7 mouse cellular contexts compared by ENCODE assay signal in genomic region chr7:25395186-25395557, GRCm38 (mm10). TPM values are rescaled to one million over a fixed set of nuclear protein-coding genes. Genes with fewer than 3 reads are reported as not detected.
DNase-seq lines count a peak whose midpoint lies in the region; ATAC-seq and TF ChIP-seq lines count a peak whose summit lies in the region.

No protein-coding gene starts in this region.

- no peak for TF ChIP-seq POLR2A in embryonic fibroblast, embryonic 13.5 days (IDR thresholded peaks at IDR 0.05; ENCODE audit: low read depth, low read length)
- no peak for TF ChIP-seq POLR2A in limb, embryonic 14.5 days (IDR thresholded peaks at IDR 0.05; ENCODE audit: borderline replicate concordance, extremely low read depth, insufficient read depth, insufficient read length)

- H3K9ac ChIP-seq in limb, embryonic 14.5 days (ENCODE audit: low read depth, low read length, severe bottlenecking): peak overlapping the region; percentile 53

- H3K4me3 ChIP-seq in embryonic fibroblast, embryonic 13.5 days (ENCODE audit: insufficient read depth, low read length): peak overlapping the region; percentile 79
- H3K4me3 ChIP-seq in limb, embryonic 14.5 days (replicated peaks; ENCODE audit: low read length): peak overlapping the region; percentile 53

- peak; percentile 51 to 56 for DNase-seq in spleen, postnatal 36 days (ENCODE audit: low spot score in 2 of 2)
- DNase-seq in spleen, postnatal 10 days (ENCODE audit: low spot score in 2 of 2): no peak
- DNase-seq in limb, embryonic 14.5 days (ENCODE audit: low spot score): no peak
- no peak for DNase-seq in kidney, postnatal 10 days
- no peak for DNase-seq in left cerebral cortex, postnatal 4 days

- no peak for TF ChIP-seq CTCF in embryonic fibroblast, embryonic 13.5 days (IDR thresholded peaks at IDR 0.05; ENCODE audit: borderline replicate concordance, insufficient read depth, low read length)

- 0% methylated on average over 22 of the region's 22 CpGs for WGBS in limb, embryonic 14.5 days

- H3K9me3 ChIP-seq in limb, embryonic 14.5 days (ENCODE audit: control insufficient read depth, low read length): no peaks in the 10 kb centered on the region

- H3K4me2 ChIP-seq in limb, embryonic 14.5 days (replicated peaks; ENCODE audit: low read depth, low read length, severe bottlenecking): peak overlapping the region; percentile 62

- no peak overlapping the region for H3K27ac ChIP-seq in embryonic fibroblast, embryonic 13.5 days (ENCODE audit: insufficient read depth, low read length)
- no peak overlapping the region; the same call in 1 of the 2 replicates for H3K27ac ChIP-seq in limb, embryonic 14.5 days (replicated peaks; ENCODE audit: low read depth, low read length)

- H3K4me1 ChIP-seq in embryonic fibroblast, embryonic 13.5 days (ENCODE audit: control insufficient read depth, insufficient read depth, low read length): no peaks in the 10 kb centered on the region
- H3K4me1 ChIP-seq in limb, embryonic 14.5 days (ENCODE audit: control insufficient read depth, insufficient read depth, low read length): peaks cover 26% of the 10 kb centered on the region

- intact Hi-C loops in left cerebral cortex, postnatal 4 days (cut with DNase I): no loop called here

- H3K36me3 ChIP-seq in limb, embryonic 14.5 days (ENCODE audit: control insufficient read depth, insufficient read depth, low read length): no peaks in the 10 kb centered on the region

- peak; percentile 35 for ATAC-seq in limb, embryonic 14.5 days (ENCODE audit: low FRiP score, low read depth)
- peak; percentile 53 for ATAC-seq in neutrophil, adult 5-6 weeks (ENCODE audit: extremely low read depth, insufficient number of reproducible peaks, low FRiP score, poor library complexity, severe bottlenecking)

- no peaks in the 10 kb centered on the region for H3K27me3 ChIP-seq in limb, embryonic 14.5 days (ENCODE audit: control insufficient read depth, insufficient read depth, low read length)

RNA-seq across cellular contexts. Expression of gene Lipe, which starts 3.3 kb away (rescaled TPM):
- polyA plus RNA-seq in embryonic fibroblast, embryonic 13.5 days (2011; ENCODE audit: insufficient read length, low read depth, missing spikeins): 4.6 and 19.4 TPM in 2 replicates
- 10.4 and 17.0 TPM in 2 replicates for polyA plus RNA-seq in limb, embryonic 14.5 days (2012; rRNA removed)
- 3.5 and 4.1 TPM in 2 replicates for polyA plus RNA-seq in limb, embryonic 14.5 days (2014; fragmentation: Nextera tagmentation; extraction: Ambion mirVana)
- total RNA-seq in neutrophil, adult 5-6 weeks (2017): 26.2 and 29.1 TPM in 2 replicates
- total RNA-seq in left cerebral cortex, postnatal 4 days (2021): 1 to 10 TPM; 8.3 to 9.0 TPM

RNA-seq across cellular contexts. Expression of gene Cxcl17, which starts 17.5 kb away (rescaled TPM):
- not detected in 2 replicates for polyA plus RNA-seq in embryonic fibroblast, embryonic 13.5 days (2011; ENCODE audit: insufficient read length, low read depth, missing spikeins)
- polyA plus RNA-seq in limb, embryonic 14.5 days (2012; rRNA removed): not detected in 2 replicates
- 0.28 TPM in 1 of 2 replicates, not detected in the other for polyA plus RNA-seq in limb, embryonic 14.5 days (2014; fragmentation: Nextera tagmentation; extraction: Ambion mirVana)
- total RNA-seq in neutrophil, adult 5-6 weeks (2017): not detected in 2 replicates
- total RNA-seq in left cerebral cortex, postnatal 4 days (2021): not detected

RNA-seq across cellular contexts. Expression of gene Cnfn, which starts 25.6 kb away (rescaled TPM):
- polyA plus RNA-seq in embryonic fibroblast, embryonic 13.5 days (2011; ENCODE audit: insufficient read length, low read depth, missing spikeins): not detected in 2 replicates
- polyA plus RNA-seq in limb, embryonic 14.5 days (2012; rRNA removed): 3.3 and 4.5 TPM in 2 replicates
- polyA plus RNA-seq in limb, embryonic 14.5 days (2014; fragmentation: Nextera tagmentation; extraction: Ambion mirVana): 16.7 and 31.8 TPM in 2 replicates
- total RNA-seq in neutrophil, adult 5-6 weeks (2017): not detected in 2 replicates
- not detected for total RNA-seq in left cerebral cortex, postnatal 4 days (2021)

Comparison
In these comparisons a context has a peak if more than half of its experiments do, and no peak if none do; other contexts are left out.
1. DNase-seq: peak in spleen, postnatal 36 days (2 of 2); none in spleen, postnatal 10 days (0 of 2), limb, embryonic 14.5 days (single experiment), kidney, postnatal 10 days (single experiment) and left cerebral cortex, postnatal 4 days (single experiment).